Mouse (Mus musculus) G1E (cell line): ENCODE measurements around the gene Ttc28.

Experiments
- CTCF ChIP-seq: IDR thresholded peaks from 2 replicates; pipeline ENCODE4 v1.5.1; 2012; ENCODE audit warnings: low read depth, low read length, inconsistent platforms, mixed read lengths
- GATA1 ChIP-seq: IDR thresholded peaks from 2 replicates; pipeline ENCODE4 v1.6.1; 2012; ENCODE audit warnings: borderline replicate concordance, low read length, inconsistent platforms, mixed read lengths
- TAL1 ChIP-seq: conservative IDR thresholded peaks from 2 replicates; pipeline ENCODE4 v1.6.1; 2012; ENCODE audit warnings: low read depth, low read length, inconsistent platforms, mixed read lengths

- TF ChIP-seq CTCF (no peak), GATA1 (no peak), TAL1 (no peak)
Observed at GRCm38 (mm10) chr5:111032687-111033295, 153.2 kb downstream of the Ttc28 start.
